Mouse (Mus musculus) cerebellum, adult 9-10 months (tissue): ENCODE data around the gene Ripply2.

ENCODE experiments used
- DNase-seq: peaks from one replicate; pipeline ENCODE4 v3.0.0; 2022

Ripply2 gene

GRCm38 (mm10) chr9:87027423-87028084, 12.2 kb downstream of the Ripply2 start:
- DNase-seq = peak; percentile 80

- DNase-seq = no peak
These were observed 16.9 kb downstream of the Ripply2 start for GRCm38 (mm10) chr9:87032196-87032595.

GRCm38 (mm10) chr9:87034831-87035580, 19.7 kb downstream of the Ripply2 start:
- DNase-seq = no peak

- no peak for DNase-seq
These were observed 34.1 kb downstream of the Ripply2 start for GRCm38 (mm10) chr9:87049425-87049824.

GRCm38 (mm10) chr9:87055547-87056235, 40.4 kb downstream of the Ripply2 start:
- no peak for DNase-seq

- no peak for DNase-seq
These were observed 47.0 kb downstream of the Ripply2 start for GRCm38 (mm10) chr9:87062337-87062736.

GRCm38 (mm10) chr9:87068160-87068559, 52.8 kb downstream of the Ripply2 start:
- no peak for DNase-seq
